In the genomic region with DNA sequence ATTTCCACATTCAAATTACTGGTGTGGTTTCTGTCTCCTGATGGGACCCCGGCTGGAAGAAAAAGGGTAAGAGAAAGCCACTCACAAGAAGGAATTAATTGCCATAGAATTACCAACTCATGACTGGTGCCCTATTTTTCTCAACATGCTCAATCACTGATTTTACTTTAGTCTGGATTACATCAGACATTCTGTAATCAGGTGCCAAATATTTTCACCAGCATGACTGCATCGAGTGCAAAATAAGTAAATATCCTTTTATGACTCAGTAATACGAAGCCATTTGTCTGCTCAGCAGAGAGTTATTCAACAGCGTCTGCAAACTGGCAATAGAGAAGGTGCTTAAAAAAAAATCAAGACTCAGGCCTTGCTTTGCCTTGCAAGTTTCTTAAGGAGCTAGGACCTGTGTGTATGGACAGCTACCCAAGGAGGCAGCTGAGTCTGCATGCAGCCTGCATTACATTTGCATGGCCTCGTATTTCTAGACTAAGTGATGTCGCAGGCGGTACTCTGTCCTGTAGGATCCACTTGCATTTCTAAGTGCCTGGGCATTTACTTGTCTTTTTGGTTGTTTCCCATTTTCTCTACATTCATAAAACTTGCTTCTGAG, we compare ENCODE assay signal across 26 mouse cellular contexts.
DNase-seq lines count a peak whose midpoint lies in the region; ATAC-seq and TF ChIP-seq lines count a peak whose summit lies in the region.
"Had no signal": no experiment of that assay in that cellular context is flagged by ENCODE, and none has a peak within 500 bp of the region (broad histone marks: within the 10 kb centered on the region; RNA-seq: fewer than 3 reads in every experiment).

No protein-coding gene starts in this region.

- peak overlapping the region; percentile 24; the same call in 1 of the 2 replicates for H3K27ac ChIP-seq in limb, embryonic 12.5 days
- no peak overlapping the region for H3K27ac ChIP-seq in limb, embryonic 10.5 days
- H3K27ac ChIP-seq in embryonic fibroblast, embryonic 13.5 days (ENCODE audit: insufficient read depth, low read length) = peak overlapping the region; percentile 79
- H3K27ac ChIP-seq: forebrain, embryonic 15.5 days; heart, embryonic 15.5 days; left cerebral cortex, adult 2 months; liver, embryonic 13.5 days; lung, embryonic 15.5 days; midbrain, embryonic 15.5 days; neural tube, embryonic 15.5 days had no signal

- TF ChIP-seq POLR2A in embryonic fibroblast, embryonic 13.5 days (IDR thresholded peaks at IDR 0.05; ENCODE audit: low read depth, low read length) = no peak

- TF ChIP-seq CTCF in embryonic fibroblast, embryonic 13.5 days (IDR thresholded peaks at IDR 0.05; ENCODE audit: borderline replicate concordance, insufficient read depth, low read length) = no peak

- no peaks in the 10 kb centered on the region for H3K27me3 ChIP-seq in limb, embryonic 12.5 days
- H3K27me3 ChIP-seq in limb, embryonic 10.5 days (ENCODE audit: low read depth, poor library complexity, severe bottlenecking) = no peaks in the 10 kb centered on the region
- H3K27me3 ChIP-seq: forebrain, embryonic 15.5 days; heart, embryonic 15.5 days; liver, embryonic 13.5 days; lung, embryonic 15.5 days; midbrain, embryonic 15.5 days; neural tube, embryonic 15.5 days had no signal

- H3K36me3 ChIP-seq in limb, embryonic 12.5 days = no peaks in the 10 kb centered on the region
- no peaks in the 10 kb centered on the region for H3K36me3 ChIP-seq in limb, embryonic 10.5 days
- H3K36me3 ChIP-seq: forebrain, embryonic 15.5 days; heart, embryonic 15.5 days; liver, embryonic 13.5 days; lung, embryonic 15.5 days; midbrain, embryonic 15.5 days; neural tube, embryonic 15.5 days had no signal

- DNase-seq in gastrocnemius, adult 18-20 months (ENCODE audit: low spot score) = peak; percentile 39
- DNase-seq in gastrocnemius, postnatal 10 days = no peak
- DNase-seq in limb, embryonic 10.5 days (ENCODE audit: low spot score) = no peak
- DNase-seq in Muller cell, postnatal 12 days (ENCODE audit: inconsistent ontology term) = peak; percentile 86
- DNase-seq in right cerebral cortex, postnatal 14 days = no peak
- DNase-seq: adrenal gland, adult 8-10 months; B cell, adult 2 months; cerebellum, adult 18-20 months; cerebellum, postnatal 25 days; embryo, embryonic 11 days; kidney, postnatal 14 days; layer of hippocampus, adult 9-11 months; left cerebral cortex, postnatal 4 days; liver, embryonic 13.5 days; thymus, adult 2 months had no signal

- no peak for ATAC-seq in limb, embryonic 12.5 days (ENCODE audit: insufficient number of reproducible peaks, insufficient read depth, low FRiP score, low TSS enrichment, low read depth)
- ATAC-seq: forebrain, embryonic 15.5 days; hindbrain, embryonic 16.5 days; intestine, embryonic 16.5 days; midbrain, embryonic 15.5 days had no signal

- WGBS in limb, embryonic 12.5 days = 50% methylated on average over 7 of the region's 7 CpGs
- WGBS in limb, embryonic 10.5 days = 83% methylated on average over 7 of the region's 7 CpGs

- H3K4me3 ChIP-seq in limb, embryonic 12.5 days (replicated peaks) = no peak overlapping the region
- H3K4me3 ChIP-seq in limb, embryonic 10.5 days = no peak overlapping the region
- H3K4me3 ChIP-seq in embryonic fibroblast, embryonic 13.5 days (ENCODE audit: insufficient read depth, low read length) = no peak overlapping the region
- H3K4me3 ChIP-seq: forebrain, embryonic 15.5 days; heart, embryonic 15.5 days; left cerebral cortex, adult 2 months; liver, embryonic 13.5 days; lung, embryonic 15.5 days; megakaryocyte, embryonic 14.5 days; midbrain, embryonic 15.5 days; neural tube, embryonic 15.5 days had no signal

- no peaks in the 10 kb centered on the region for H3K9me3 ChIP-seq in limb, embryonic 12.5 days
- no peaks in the 10 kb centered on the region for H3K9me3 ChIP-seq in limb, embryonic 10.5 days (replicated peaks)
- H3K9me3 ChIP-seq: forebrain, embryonic 15.5 days; heart, embryonic 15.5 days; liver, embryonic 13.5 days; lung, embryonic 15.5 days; megakaryocyte, embryonic 14.5 days; midbrain, embryonic 15.5 days; neural tube, embryonic 15.5 days had no signal

- H3K9ac ChIP-seq in limb, embryonic 12.5 days (replicated peaks) = no peak overlapping the region
- H3K9ac ChIP-seq: forebrain, embryonic 15.5 days; heart, embryonic 15.5 days; liver, embryonic 13.5 days; lung, embryonic 15.5 days; midbrain, embryonic 15.5 days; neural tube, embryonic 15.5 days had no signal

- H3K4me1 ChIP-seq in limb, embryonic 12.5 days (replicated peaks) = peaks cover 37% of the 10 kb centered on the region
- peaks cover 27% of the 10 kb centered on the region for H3K4me1 ChIP-seq in limb, embryonic 10.5 days
- H3K4me1 ChIP-seq in embryonic fibroblast, embryonic 13.5 days (ENCODE audit: control insufficient read depth, insufficient read depth, low read length) = peaks cover 16% of the 10 kb centered on the region
- H3K4me1 ChIP-seq: forebrain, embryonic 15.5 days; liver, embryonic 13.5 days; lung, embryonic 15.5 days; megakaryocyte, embryonic 14.5 days; midbrain, embryonic 15.5 days; neural tube, embryonic 15.5 days had no signal

- no peak overlapping the region for H3K4me2 ChIP-seq in limb, embryonic 12.5 days
- H3K4me2 ChIP-seq: forebrain, embryonic 15.5 days; heart, embryonic 15.5 days; liver, embryonic 13.5 days; lung, embryonic 15.5 days; midbrain, embryonic 15.5 days; neural tube, embryonic 15.5 days had no signal

Comparison
In these comparisons a context has a peak if more than half of its experiments do, and no peak if none do; other contexts are left out.
1. DNase-seq: peak in gastrocnemius, adult 18-20 months (single experiment) and Muller cell, postnatal 12 days (single experiment); none in gastrocnemius, postnatal 10 days (single experiment), limb, embryonic 10.5 days (single experiment) and right cerebral cortex, postnatal 14 days (single experiment).